ENCODE assay signal across 20 mouse cellular contexts in the genomic region with DNA sequence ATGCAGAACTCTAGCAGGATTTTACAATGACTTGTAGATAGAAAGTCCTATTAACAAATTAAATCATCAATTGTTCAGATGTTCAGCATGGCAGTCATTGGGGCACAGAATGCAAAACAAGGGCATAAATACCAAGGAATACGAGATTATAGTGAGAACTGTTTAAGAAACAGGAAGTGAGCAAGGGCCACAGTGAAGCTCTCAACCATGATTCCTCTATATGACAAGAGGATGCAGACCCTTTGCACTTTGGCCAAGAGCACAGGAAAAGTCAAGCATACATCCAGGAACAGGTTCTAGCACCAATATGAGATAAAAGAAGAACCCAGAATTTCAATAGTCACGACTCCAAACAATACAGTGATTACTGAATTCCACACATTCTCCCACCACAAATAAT. TPM values are rescaled to one million over a fixed set of nuclear protein-coding genes. Genes with fewer than 3 reads are reported as not detected.
"Had no signal": no experiment of that assay in that cellular context is flagged by ENCODE, and none has a peak within 500 bp of the region (broad histone marks: within the 10 kb centered on the region; RNA-seq: fewer than 3 reads in every experiment).

No protein-coding gene starts in this region.

- H3K36me3 ChIP-seq: limb, embryonic 13.5 days; liver, embryonic 15.5 days; midbrain, embryonic 10.5 days; neural tube, embryonic 12.5 days; stomach, embryonic 15.5 days had no signal

- DNase-seq: kidney, adult 8-10 months; kidney, postnatal 4 days; left cerebral cortex, postnatal 4 days; lung, embryonic 14.5 days; lung, postnatal 14 days; midbrain, embryonic 14.5 days; retina, postnatal 1 day; right cerebral cortex, postnatal 4 days; thymus, adult 2 months; thymus, postnatal 25 days had no signal

- H3K27me3 ChIP-seq: limb, embryonic 13.5 days; liver, embryonic 15.5 days; neural tube, embryonic 12.5 days; stomach, embryonic 15.5 days had no signal

- ATAC-seq: intestine, embryonic 16.5 days had no signal

- H3K27ac ChIP-seq: kidney, postnatal 0 days; limb, embryonic 13.5 days; liver, embryonic 15.5 days; midbrain, embryonic 10.5 days; neural tube, embryonic 12.5 days; stomach, embryonic 15.5 days had no signal

- H3K4me1 ChIP-seq: limb, embryonic 13.5 days; liver, embryonic 15.5 days; midbrain, embryonic 10.5 days; neural tube, embryonic 12.5 days; stomach, embryonic 15.5 days had no signal

- H3K9ac ChIP-seq: limb, embryonic 13.5 days; liver, embryonic 15.5 days; lung, embryonic 14.5 days; neural tube, embryonic 12.5 days; stomach, embryonic 15.5 days had no signal

- H3K4me3 ChIP-seq: limb, embryonic 13.5 days; liver, embryonic 15.5 days; midbrain, embryonic 10.5 days; neural tube, embryonic 12.5 days; stomach, embryonic 15.5 days had no signal

- H3K4me2 ChIP-seq: limb, embryonic 13.5 days; liver, embryonic 15.5 days; lung, embryonic 14.5 days; neural tube, embryonic 12.5 days; stomach, embryonic 15.5 days had no signal

- H3K9me3 ChIP-seq: limb, embryonic 13.5 days; liver, embryonic 15.5 days; midbrain, embryonic 10.5 days; neural tube, embryonic 12.5 days; stomach, embryonic 15.5 days had no signal

RNA-seq across cellular contexts. Expression of a gene that starts 4.0 kb away (rescaled TPM):
- total RNA-seq: layer of hippocampus, postnatal 14 days; left cerebral cortex, adult 18-20 months; left cerebral cortex, postnatal 10 days; left cerebral cortex, postnatal 4 days had no signal
- polyA plus RNA-seq: midbrain, embryonic 10.5 days; neural tube, embryonic 12.5 days had no signal

RNA-seq across cellular contexts. Expression of a gene that starts 27.6 kb away (rescaled TPM):
- total RNA-seq: layer of hippocampus, postnatal 14 days; left cerebral cortex, adult 18-20 months; left cerebral cortex, postnatal 10 days had no signal
- polyA plus RNA-seq: limb, embryonic 13.5 days; lung, embryonic 14.5 days; midbrain, embryonic 10.5 days; neural tube, embryonic 12.5 days had no signal

RNA-seq across cellular contexts. Expression of a gene that starts 46.8 kb away (rescaled TPM):
- total RNA-seq: layer of hippocampus, postnatal 14 days; left cerebral cortex, adult 18-20 months; left cerebral cortex, postnatal 10 days had no signal
- polyA plus RNA-seq: kidney, postnatal 0 days; limb, embryonic 13.5 days; liver, embryonic 15.5 days; midbrain, embryonic 10.5 days; midbrain, embryonic 14.5 days; neural tube, embryonic 12.5 days; stomach, embryonic 15.5 days had no signal
